Mouse (Mus musculus) heart, embryonic 12.5 days (tissue): ENCODE measurements around the gene Zfyve21. TPM values are rescaled to one million over a fixed set of nuclear protein-coding genes. Genes with fewer than 3 reads are reported as not detected.

Experiments
- ATAC-seq: fragments of 200-750 bp; cut with Nextera tagmentation; 2 replicates; pipeline ENCODE4 v1.8.0; 2017; ENCODE audit warnings: moderate TSS enrichment, moderate library complexity; ENCODE audit not compliant: insufficient number of reproducible peaks, low FRiP score
- H3K27ac ChIP-seq: fragments of 300-500 bp; sonication (generic); 2 replicates; pipeline ENCODE4 v1.5.1; 2016; ENCODE audit warnings: mild to moderate bottlenecking, moderate library complexity; ENCODE audit not compliant: poor library complexity, severe bottlenecking
- H3K27me3 ChIP-seq: fragments of 300-500 bp; sonication (generic); replicated peaks from 2 replicates; pipeline ENCODE4 v1.6.1; 2016; ENCODE audit warnings: mild to moderate bottlenecking, moderate library complexity
- H3K36me3 ChIP-seq: fragments of 300-500 bp; sonication (generic); 2 replicates; pipeline ENCODE4 v1.6.1; 2016; ENCODE audit warnings: mild to moderate bottlenecking, moderate library complexity
- H3K4me1 ChIP-seq: fragments of 300-500 bp; sonication (generic); replicated peaks from 2 replicates; pipeline ENCODE4 v1.6.1; 2016; ENCODE audit warnings: mild to moderate bottlenecking
- H3K4me2 ChIP-seq: fragments of 300-500 bp; sonication (generic); 2 replicates; pipeline ENCODE4 v1.6.1; 2016; ENCODE audit warnings: mild to moderate bottlenecking, moderate library complexity
- H3K4me3 ChIP-seq: fragments of 300-500 bp; sonication (generic); 2 replicates; pipeline ENCODE4 v1.5.1; 2016; ENCODE audit warnings: mild to moderate bottlenecking
- H3K9ac ChIP-seq: fragments of 300-500 bp; sonication (generic); 2 replicates; pipeline ENCODE4 v1.6.1; 2016; ENCODE audit warnings: mild to moderate bottlenecking, moderate library complexity
- H3K9me3 ChIP-seq: fragments of 300-500 bp; sonication (generic); replicated peaks from 2 replicates; pipeline ENCODE4 v1.6.1; 2016; ENCODE audit warnings: mild to moderate bottlenecking, moderate library complexity
- WGBS: fragments of 180-500 bp; shearing (Covaris S2); methylation state at CpG from one replicate; pipeline ENCODE4 v1.1.7; 2016; 5-methylcytosine and 5-hydroxymethylcytosine counted together
- polyA plus RNA-seq: library from polyadenylated mRNA; unstranded; fragments of >200 nt; fragmentation: Nextera tagmentation; extraction: Ambion mirVana; gene quantifications from 2 replicates; pipeline ENCODE4 v1.2.1, GENCODE M21; 2016

Gene Zfyve21
- polyA plus RNA-seq, 1 experiment from 2014 or later: 71.9 TPM

GRCm38 (mm10) chr12:111820708-111821107 is 6.7 kb downstream of the Zfyve21 start:
- Histone ChIP-seq H3K9ac (no peak overlapping the region), H3K27me3 (no peaks in the 10 kb centered on the region), H3K36me3 (peaks cover 41% of the 10 kb centered on the region), H3K27ac (no peak overlapping the region), H3K4me3 (no peak overlapping the region), H3K9me3 (no peaks in the 10 kb centered on the region), H3K4me2 (no peak overlapping the region), H3K4me1 (peaks cover 57% of the 10 kb centered on the region)
- WGBS: 79% methylated on average over 7 of the region's 7 CpGs
- ATAC-seq: no peak

- no peak for ATAC-seq
- H3K4me1 ChIP-seq: peaks cover 48% of the 10 kb centered on the region
- no peak overlapping the region for H3K9ac ChIP-seq
- H3K4me2 ChIP-seq: no peak overlapping the region
- 68% methylated on average over 4 of the region's 4 CpGs for WGBS
- no peaks in the 10 kb centered on the region for H3K9me3 ChIP-seq
- H3K27me3 ChIP-seq: no peaks in the 10 kb centered on the region
- no peak overlapping the region for H3K4me3 ChIP-seq
- H3K36me3 ChIP-seq: peaks cover 53% of the 10 kb centered on the region
- H3K27ac ChIP-seq: no peak overlapping the region
Measured at GRCm38 (mm10) chr12:111821931-111822330, 8.0 kb downstream of the Zfyve21 start.

GRCm38 (mm10) chr12:111827556-111827955 is 13.6 kb downstream of the Zfyve21 start:
- Histone ChIP-seq H3K4me3 (no peak overlapping the region), H3K9me3 (no peaks in the 10 kb centered on the region), H3K27me3 (no peaks in the 10 kb centered on the region), H3K4me2 (no peak overlapping the region), H3K4me1 (peaks cover 7% of the 10 kb centered on the region; the same call in 1 of the 2 replicates), H3K36me3 (peaks cover 97% of the 10 kb centered on the region), H3K9ac (no peak overlapping the region), H3K27ac (no peak overlapping the region)
- ATAC-seq: no peak
- 95% methylated on average over 12 of the region's 12 CpGs for WGBS

GRCm38 (mm10) chr12:111829447-111829846 is 15.5 kb downstream of the Zfyve21 start:
- Histone ChIP-seq H3K4me1 (peaks cover 7% of the 10 kb centered on the region; the same call in 1 of the 2 replicates), H3K4me2 (no peak overlapping the region), H3K4me3 (no peak overlapping the region), H3K9ac (no peak overlapping the region), H3K27ac (no peak overlapping the region), H3K9me3 (no peaks in the 10 kb centered on the region), H3K27me3 (no peaks in the 10 kb centered on the region), H3K36me3 (peaks cover 100% of the 10 kb centered on the region)
- no peak for ATAC-seq
- WGBS: 86% methylated on average over 5 of the region's 5 CpGs

- Histone ChIP-seq H3K4me1 (peaks cover 7% of the 10 kb centered on the region; the same call in 1 of the 2 replicates), H3K27me3 (no peaks in the 10 kb centered on the region), H3K27ac (no peak overlapping the region), H3K9me3 (no peaks in the 10 kb centered on the region), H3K4me3 (no peak overlapping the region), H3K36me3 (peaks cover 99% of the 10 kb centered on the region), H3K9ac (no peak overlapping the region), H3K4me2 (no peak overlapping the region)
- WGBS: 88% methylated on average over 9 of the region's 9 CpGs
- ATAC-seq: no peak
Measured at GRCm38 (mm10) chr12:111829954-111830353, 16.0 kb downstream of the Zfyve21 start.

- Histone ChIP-seq H3K4me2 (no peak overlapping the region), H3K9me3 (no peaks in the 10 kb centered on the region), H3K4me1 (peaks cover 7% of the 10 kb centered on the region; the same call in 1 of the 2 replicates), H3K27ac (no peak overlapping the region), H3K27me3 (no peaks in the 10 kb centered on the region), H3K9ac (no peak overlapping the region), H3K36me3 (peaks cover 99% of the 10 kb centered on the region), H3K4me3 (no peak overlapping the region)
- ATAC-seq: no peak
- WGBS: 80% methylated on average over 10 of the region's 10 CpGs
Measured at GRCm38 (mm10) chr12:111830375-111830774, 16.4 kb downstream of the Zfyve21 start.

GRCm38 (mm10) chr12:111832643-111833042 is 18.7 kb downstream of the Zfyve21 start:
- H3K27ac ChIP-seq: no peak overlapping the region
- 71% methylated on average over 5 of the region's 5 CpGs for WGBS
- H3K36me3 ChIP-seq: peaks cover 96% of the 10 kb centered on the region
- H3K4me1 ChIP-seq: no peaks in the 10 kb centered on the region
- no peak overlapping the region for H3K9ac ChIP-seq
- H3K4me3 ChIP-seq: no peak overlapping the region
- H3K27me3 ChIP-seq: no peaks in the 10 kb centered on the region
- no peak for ATAC-seq
- H3K4me2 ChIP-seq: no peak overlapping the region
- no peaks in the 10 kb centered on the region for H3K9me3 ChIP-seq

GRCm38 (mm10) chr12:111833457-111833856 is 19.5 kb downstream of the Zfyve21 start:
- 78% methylated on average over 10 of the region's 10 CpGs for WGBS
- H3K4me1 ChIP-seq: no peaks in the 10 kb centered on the region
- no peak overlapping the region for H3K27ac ChIP-seq
- H3K4me2 ChIP-seq: no peak overlapping the region
- H3K9ac ChIP-seq: no peak overlapping the region
- ATAC-seq: no peak
- no peaks in the 10 kb centered on the region for H3K9me3 ChIP-seq
- H3K27me3 ChIP-seq: no peaks in the 10 kb centered on the region
- peaks cover 95% of the 10 kb centered on the region for H3K36me3 ChIP-seq
- H3K4me3 ChIP-seq: no peak overlapping the region

GRCm38 (mm10) chr12:111842565-111843433 is 28.8 kb downstream of the Zfyve21 start:
- no peak for ATAC-seq
- Histone ChIP-seq H3K9ac (no peak overlapping the region), H3K27me3 (no peaks in the 10 kb centered on the region), H3K4me1 (no peaks in the 10 kb centered on the region; the same call in 1 of the 2 replicates), H3K36me3 (peaks cover 54% of the 10 kb centered on the region), H3K4me2 (no peak overlapping the region), H3K4me3 (no peak overlapping the region), H3K9me3 (no peaks in the 10 kb centered on the region), H3K27ac (no peak overlapping the region)
- WGBS: 86% methylated on average over 15 of the region's 15 CpGs

- 46% methylated on average over 2 of the region's 2 CpGs for WGBS
Measured at GRCm38 (mm10) chr12:111843470-111843869, 29.5 kb downstream of the Zfyve21 start.

GRCm38 (mm10) chr12:111845953-111846352 is 32.0 kb downstream of the Zfyve21 start:
- Histone ChIP-seq H3K4me2 (no peak overlapping the region), H3K9me3 (no peaks in the 10 kb centered on the region), H3K27me3 (no peaks in the 10 kb centered on the region), H3K27ac (no peak overlapping the region), H3K4me3 (no peak overlapping the region), H3K36me3 (peaks cover 26% of the 10 kb centered on the region), H3K9ac (no peak overlapping the region), H3K4me1 (peaks cover 8% of the 10 kb centered on the region)
- ATAC-seq: no peak
- WGBS: 90% methylated on average over 4 of the region's 4 CpGs

More at GRCm38 (mm10) chr12:111843470-111843869, 29.5 kb downstream of the Zfyve21 start:
- H3K36me3 ChIP-seq: peaks cover 47% of the 10 kb centered on the region
- H3K9me3 ChIP-seq: no peaks in the 10 kb centered on the region
- no peak overlapping the region for H3K4me2 ChIP-seq
- H3K27me3 ChIP-seq: no peaks in the 10 kb centered on the region
- ATAC-seq: no peak
- H3K9ac ChIP-seq: no peak overlapping the region
- H3K27ac ChIP-seq: no peak overlapping the region
- H3K4me1 ChIP-seq: peaks cover 5% of the 10 kb centered on the region
- no peak overlapping the region for H3K4me3 ChIP-seq
